Mouse (Mus musculus): ENCODE results near the gene Abr.

The Abr gene

DNA sequence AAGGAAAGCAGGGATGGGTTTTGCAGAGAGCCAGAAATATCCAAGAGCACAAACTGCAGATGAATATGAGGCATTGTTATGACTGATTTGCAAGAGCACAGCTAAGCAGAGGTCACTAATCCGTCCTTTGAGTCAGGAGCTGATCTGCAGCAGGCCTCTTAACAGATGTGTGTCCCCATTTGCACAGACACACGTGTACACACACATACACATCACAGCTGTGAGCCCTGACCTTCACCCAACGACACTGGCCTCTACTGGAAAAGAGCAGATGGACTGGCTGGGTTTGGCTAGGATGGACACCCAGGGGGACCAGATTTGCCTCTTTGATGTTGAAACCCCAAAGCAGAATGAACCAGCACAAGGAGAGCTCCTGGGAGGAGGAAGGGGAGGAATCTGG is 52.7 kb downstream of the Abr start:
- no peak for DNase-seq (ENCODE audit: low spot score)

DNA sequence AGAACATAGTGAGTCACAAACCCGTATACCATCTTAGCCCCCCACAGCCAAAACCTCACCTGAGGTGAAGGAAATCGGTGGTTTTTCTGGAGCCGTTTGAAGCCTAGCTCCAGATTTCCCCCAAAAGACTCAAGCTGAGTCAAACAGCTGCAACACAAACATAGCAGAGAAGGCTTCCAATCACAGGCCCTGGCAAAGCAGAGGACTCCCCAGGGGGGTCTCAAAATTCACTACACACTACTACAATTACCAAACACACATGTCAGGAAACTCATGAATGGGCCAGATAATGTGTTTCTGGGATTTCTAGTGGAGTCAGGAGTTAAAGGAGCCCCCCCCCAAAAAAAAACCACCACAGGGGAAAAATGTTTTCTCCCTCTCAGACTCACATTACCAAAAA is 56.0 kb downstream of the Abr start:
- no peak for DNase-seq (ENCODE audit: low spot score)

DNA sequence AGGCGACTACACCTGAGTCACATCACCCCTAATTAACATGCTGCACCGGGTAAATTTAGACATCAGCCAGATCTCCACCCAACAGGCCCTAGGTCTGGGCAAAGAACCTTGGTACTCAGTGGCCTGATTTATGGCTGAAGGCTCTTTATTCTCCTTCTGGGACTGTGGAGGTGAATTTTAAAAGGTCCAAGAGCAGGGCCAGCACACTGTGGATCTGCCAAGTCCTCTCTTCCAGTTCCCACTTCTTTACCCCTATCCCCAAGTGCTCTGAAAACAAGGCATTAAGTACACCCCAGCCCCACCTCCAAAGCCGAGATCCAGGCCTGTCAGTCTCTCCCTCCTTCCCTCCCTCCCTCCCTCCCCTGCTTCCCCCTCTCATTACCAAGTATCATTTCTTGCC is 59.5 kb downstream of the Abr start:
- DNase-seq (ENCODE audit: low spot score) = no peak

DNA sequence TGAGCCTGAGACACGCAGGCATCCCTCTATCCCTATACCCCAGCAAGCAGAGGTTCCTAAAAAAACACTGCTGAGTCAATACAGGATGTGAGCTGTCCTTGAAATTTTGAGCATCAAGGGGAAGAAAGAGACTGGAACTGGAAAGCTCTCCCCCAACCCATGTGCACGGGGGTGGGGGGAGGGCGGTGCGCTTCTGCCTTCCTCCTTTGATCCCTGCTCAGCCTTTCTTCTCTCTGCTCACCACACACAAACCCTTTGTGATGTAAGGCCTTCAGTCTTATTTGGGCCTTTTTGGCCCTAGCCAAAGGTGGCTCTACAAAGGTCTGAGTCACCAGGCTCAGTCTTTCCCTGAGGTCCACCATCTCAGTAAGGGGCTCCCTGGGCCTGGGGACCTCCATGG is 59.9 kb downstream of the Abr start:
- no peak for DNase-seq (ENCODE audit: low spot score)

DNA sequence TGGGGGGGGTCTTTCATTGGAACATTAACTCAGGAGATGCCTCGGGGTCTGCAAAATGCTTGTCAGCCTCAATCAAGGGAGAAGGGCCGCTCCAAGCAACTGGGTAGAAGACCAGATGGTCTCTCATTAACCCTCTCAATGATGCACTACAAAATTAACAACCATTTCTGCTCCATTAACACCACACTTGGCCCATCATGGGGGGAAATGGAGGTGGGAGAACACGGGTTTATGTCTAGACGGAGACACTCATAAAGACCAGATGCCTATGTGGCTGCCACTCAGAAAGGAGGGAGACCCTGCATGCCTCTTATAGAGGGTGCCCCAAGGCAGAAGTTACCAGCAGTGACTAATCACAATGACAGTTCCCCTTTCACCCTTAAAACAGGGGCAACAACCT is 64.3 kb downstream of the Abr start:
- DNase-seq (ENCODE audit: low spot score) = no peak

DNA sequence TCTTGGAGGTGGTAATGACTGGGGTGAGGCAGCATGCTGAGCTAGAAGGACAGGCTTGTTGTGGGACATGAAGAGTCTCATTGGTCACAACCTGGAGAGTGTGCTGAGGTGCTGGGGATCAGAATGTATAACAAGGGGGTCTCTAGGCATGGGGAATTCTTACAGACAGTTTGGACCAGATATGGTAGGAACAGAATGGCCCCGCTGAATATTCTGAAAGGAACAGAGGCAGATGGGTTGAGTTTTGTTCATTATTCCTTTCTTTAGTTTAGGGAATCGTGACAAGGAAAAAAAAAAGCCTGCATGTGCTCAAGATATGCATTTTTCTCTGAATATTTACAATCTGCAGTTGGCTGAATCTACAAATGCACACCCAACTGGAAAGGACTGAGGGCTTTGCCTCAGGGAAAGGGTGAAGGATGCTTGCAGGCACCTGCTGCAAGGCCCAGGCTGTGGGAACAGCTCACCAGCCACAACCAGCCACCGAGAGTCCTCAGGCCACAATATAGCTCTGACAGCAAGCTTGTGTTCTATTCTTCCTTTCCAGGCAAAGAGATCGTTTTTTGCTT is 73.9 kb downstream of the Abr start:
- DNase-seq (ENCODE audit: low spot score) = no peak

DNA sequence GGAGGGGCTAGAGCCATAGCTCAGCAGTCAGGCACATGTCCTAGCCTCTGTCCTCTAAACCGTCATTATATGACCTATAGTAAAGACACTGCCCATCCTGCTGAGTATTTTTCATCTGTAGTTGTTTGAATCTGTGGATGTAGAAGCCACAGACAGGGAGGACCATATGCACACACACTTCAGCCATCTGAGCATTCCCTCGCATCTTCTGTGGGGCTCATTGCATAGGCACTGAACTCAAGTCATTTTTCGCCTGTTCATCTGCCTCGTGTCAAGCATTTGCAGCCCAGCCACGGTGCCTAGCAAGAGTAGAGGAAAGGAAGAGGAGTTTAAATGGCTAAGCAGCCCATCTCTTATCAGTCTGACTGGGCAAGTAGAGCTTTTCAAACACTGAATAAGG is 74.7 kb downstream of the Abr start:
- DNase-seq (ENCODE audit: low spot score) = no peak

DNA sequence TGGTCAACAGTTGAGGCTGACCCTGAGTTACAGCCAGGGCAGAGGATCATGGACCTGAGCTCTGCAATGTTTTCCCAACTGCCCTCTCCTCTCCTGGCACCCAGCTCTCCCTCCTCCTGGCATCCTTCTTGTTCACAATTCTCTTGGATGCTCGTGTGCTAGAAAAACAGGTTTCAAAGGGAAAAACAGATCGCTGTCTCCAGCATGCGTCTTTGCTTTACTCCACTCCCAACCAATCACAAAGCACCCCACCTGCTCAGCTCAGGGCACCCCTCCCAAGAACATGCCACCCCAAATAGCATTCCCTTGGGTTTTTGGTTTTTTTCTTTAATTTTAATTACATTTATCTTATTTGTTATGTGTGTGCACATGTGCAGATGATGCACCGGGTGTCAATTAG is 75.7 kb downstream of the Abr start:
- no peak for DNase-seq (ENCODE audit: low spot score)

DNA sequence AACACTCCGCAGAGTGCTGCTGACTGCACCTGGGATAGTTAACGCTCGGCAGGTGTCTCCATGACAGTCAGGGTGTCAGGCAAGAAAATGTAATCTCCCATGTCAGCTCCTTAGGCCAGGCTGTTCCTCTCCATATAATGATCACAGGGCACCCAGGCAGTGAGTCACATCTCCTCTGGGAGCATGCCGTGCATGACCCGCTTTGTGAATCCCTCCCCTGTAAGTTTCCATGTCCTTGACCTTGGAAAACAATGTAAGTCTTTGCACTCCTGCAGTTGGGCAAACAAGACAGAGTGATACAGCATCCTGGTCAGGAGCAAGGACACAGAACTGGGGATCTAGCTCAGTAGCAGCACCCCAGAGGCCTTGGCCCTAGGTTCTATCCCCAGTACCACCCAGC is 78.8 kb downstream of the Abr start:
- no peak for DNase-seq (ENCODE audit: low spot score)

DNA sequence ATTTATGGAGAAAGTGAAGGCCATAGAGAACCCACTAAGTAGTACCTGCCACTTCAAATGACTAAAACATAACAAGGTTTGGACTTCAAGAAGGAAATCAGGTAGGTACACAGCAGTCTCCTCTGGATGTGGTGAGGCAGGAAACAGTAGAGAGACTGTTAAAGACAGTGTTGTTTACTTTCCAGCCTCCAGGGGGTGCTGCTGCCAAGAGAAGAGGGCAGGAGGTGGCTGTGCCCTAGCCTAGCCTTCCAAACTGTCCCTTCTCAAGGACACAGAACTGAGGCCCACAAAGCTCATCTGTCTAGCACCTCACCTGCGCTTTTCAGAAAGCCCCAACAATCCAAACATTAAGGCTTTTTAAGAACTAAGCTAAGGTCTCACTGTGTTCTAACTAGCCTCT is 81.1 kb downstream of the Abr start:
- DNase-seq (ENCODE audit: low spot score) = peak; percentile 38

DNA sequence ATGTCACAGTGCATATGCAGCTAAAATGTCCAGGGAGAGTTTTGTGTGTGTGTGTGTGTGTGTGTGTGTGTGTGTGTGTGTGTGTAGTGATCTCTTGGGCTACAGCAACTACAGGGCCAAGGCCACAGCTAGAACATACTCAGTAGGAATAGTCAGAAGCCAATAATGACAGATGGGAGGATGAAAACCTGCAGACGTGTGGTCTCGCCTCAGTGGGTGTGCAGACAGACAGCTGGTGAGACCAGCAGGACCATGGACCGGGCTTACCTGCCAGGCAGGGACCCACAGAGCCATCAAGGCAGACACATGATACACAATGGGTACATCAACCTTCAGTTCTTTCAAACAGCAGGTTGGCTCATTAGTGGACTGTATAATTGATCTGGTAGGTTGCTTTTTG is 84.7 kb downstream of the Abr start:
- DNase-seq (ENCODE audit: low spot score) = no peak

DNA sequence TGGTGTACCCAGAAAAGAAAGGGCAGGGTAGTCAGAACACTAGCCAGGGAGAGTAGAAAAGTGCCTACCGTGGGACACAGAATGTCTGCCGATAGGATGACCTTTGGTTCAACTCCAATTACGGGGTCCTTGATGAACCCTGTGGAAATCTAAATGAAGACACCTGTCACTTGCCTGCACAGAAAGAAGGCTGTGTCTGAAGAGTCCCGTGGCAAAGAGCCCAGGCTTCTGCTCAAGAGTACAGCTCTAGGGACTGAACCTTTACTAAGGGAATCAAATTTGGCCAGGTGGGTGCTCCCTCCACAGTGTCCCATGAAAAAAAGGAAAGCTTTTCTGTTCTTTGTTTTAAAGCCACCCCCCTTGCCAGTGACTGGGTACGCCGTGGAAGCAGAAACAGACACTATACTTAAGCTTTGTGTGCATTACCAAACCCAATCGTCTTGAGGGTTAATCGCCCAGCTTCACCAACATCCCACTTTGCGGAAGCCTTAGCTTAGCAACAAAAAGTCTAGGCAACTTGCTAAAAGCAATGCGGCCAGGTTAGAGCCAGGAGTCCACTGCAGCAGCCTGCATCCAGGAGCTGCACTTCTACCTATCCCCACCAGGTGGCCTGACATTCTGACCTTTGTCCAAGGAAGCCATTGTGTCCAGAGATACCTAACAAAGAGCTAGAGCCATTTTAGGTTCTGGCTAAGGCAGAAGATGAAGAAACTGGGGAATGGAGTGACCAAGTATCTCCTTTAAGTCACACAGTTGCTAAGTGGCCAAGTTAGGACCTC is 85.3 kb downstream of the Abr start:
- DNase-seq (ENCODE audit: low spot score) = no peak

DNA sequence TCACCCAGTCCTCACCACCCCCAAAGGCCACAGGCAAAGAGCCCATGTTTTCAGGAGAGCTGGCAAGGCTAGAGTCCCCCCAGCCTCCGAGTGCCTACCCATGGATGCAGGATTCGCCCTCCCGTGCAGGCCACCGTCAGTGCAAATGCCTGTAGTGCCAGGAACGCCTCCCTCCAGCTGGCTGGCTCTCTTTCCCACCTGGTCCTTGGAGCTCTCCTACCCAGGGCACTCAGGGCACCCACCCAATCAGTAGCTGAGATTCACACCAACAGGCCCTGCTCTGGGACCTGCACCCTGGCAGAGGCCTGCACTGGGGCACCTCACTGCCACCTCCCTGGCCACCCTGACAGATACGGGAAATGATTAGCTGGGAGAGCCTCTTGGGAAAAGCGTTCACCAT is 90.1 kb downstream of the Abr start:
- DNase-seq (ENCODE audit: low spot score) = no peak

DNA sequence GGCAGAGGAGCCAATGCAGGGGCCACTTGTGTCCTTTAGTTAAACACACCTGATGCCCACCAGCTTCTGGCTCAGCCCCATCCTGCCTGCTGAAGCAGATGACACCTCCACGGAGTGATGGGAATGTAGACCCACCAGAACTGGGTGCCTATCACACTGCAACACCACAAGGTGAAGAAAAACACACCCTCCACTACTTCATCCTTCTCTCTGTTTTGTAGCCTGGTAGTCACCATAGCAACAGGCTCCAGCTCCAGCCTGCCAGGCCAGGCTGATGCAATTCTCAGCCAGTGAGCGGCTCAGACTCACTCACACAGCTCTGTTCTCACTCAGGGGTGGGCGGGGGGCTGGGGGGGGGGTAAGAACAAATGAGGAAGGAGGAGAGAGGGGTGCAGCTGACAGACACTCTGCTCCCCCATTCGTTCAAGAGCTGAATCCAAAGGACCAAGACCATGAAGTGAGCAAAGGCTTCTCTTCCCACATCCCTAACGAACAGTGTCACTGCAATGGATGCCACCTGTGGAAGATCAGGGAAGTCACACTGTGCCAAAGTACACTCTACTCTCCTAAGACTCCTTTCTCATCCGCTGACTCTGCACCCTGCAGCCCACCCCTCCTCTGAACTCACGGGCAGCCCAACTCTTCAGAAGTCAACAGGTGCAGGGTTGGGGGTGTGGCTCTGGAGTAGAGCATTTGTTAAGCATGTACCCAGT is 91.0 kb downstream of the Abr start:
- DNase-seq (ENCODE audit: low spot score) = no peak

DNA sequence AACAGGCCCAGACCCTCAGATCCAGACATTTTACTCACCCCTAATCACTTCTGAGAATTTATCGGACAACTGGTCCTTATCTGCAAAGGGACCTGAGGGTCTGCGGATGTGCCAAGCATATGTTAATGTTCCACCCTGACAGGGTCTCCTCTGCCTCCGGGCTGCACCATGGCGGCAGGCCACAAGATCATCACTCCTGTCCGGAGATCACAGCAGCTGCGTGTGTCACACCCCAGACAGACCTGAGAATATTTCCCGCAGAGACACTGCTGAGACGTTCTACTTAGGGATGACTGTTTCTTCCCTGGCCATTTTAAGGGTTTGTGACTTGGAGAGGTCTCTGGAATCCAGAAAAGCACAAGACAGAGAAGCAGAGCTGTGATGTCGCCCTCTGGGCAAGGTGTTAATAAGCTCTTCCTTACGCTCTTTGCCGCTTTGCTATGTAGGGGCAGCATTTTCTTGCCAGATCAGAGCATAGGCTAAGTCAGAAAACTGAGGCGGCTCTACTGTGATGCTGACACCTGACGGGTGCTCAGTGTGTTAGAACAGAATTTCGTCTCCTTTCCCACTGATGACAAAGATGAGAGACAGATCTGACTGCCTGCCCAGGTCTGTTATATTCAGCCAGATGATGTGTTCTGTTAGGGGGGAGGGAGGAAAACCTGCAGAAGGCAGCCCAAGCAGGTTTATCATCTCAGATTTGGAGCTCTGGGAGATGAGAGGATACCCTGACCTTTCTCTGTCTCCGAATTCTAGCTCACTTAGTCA is 91.8 kb downstream of the Abr start:
- DNase-seq (ENCODE audit: low spot score) = no peak

DNA sequence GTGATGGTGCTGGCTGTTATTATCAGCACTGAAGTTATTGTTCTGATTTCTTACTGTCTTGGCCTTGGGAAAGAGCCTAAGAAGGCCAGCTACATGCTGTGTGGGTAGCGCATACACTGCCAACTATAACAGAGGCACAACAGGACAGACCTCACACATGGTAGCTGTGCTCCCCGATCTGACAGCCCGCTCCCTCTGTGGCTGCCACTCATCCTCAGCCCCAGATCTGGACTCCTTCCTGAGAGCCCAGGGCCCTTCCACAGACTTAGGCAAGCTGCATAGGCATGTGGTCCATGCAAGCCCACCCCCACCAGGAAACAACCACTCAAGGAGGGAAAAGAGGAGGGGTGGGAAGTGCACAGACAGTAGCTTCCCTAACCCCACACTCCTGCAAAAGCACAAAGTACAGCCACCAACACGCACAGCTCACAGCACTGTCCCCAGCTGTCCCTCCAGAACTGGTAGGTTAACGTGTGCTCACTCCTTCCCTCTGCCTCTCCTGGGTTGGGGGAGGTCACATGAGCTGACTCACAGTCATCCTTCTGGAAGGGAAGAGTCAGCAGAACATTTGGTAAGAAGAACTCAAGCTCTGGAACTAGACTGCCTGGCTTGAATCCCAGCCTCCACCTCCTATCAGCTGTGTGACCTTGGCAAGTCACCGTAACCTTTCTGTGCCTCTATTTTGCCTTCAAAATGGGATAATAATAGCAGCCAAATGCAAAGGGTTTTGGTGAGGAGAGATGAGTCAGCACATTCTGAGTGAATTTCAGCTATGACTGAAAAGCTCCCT is 92.6 kb downstream of the Abr start:
- DNase-seq (ENCODE audit: low spot score) = no peak

DNA sequence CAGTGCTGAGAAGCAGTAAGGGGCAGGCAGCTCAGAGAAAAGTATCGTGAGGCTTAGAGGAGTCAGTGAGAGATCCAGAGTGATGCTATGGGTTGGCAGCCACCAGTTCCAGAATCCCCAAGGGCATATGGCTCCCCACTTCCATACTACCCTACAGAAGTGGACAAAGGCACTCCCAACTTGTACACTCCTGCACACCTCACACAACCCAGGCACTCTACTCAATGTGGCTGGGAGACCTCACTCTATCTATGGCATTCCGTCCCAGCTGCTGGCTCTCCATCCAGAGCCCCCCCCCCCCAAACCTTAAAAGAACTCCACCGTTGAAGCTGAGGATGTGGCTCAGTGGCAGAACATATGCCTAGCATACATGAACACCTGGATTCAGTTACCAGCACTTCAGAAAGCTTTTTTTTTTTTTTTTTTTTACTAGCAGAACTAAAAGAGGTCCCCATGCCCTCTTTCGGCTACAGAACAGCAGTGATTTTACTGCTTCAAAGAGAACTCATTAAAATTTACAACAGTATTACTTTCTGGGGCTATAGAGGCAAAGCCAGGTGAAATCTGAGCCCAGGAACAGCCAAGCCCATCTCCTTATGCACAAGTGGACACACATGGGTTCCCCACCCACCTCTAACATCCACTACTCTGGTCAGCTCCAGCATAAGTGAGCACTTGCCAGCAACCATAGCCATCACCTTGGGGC is 96.3 kb downstream of the Abr start:
- no peak for DNase-seq (ENCODE audit: low spot score)

DNA sequence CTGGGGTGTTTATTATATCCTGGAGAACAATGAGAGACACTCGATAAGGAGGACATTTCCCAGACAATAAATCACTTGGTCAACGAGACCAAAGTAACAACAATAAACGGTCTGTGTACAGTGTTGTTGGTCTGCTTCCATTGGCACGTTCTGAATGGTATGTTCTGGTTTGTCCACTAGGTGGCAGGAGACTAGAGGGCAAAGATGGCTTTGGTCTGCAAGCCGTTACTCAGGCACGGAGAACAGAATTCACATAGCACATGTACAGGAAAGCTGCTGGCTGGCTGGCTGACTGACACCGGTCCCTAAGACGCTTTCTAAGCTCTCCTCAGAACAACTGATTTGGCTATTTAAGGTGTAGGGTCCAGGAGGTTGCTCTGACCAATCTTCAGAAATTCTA is 97.2 kb downstream of the Abr start:
- no peak for DNase-seq (ENCODE audit: low spot score)

DNA sequence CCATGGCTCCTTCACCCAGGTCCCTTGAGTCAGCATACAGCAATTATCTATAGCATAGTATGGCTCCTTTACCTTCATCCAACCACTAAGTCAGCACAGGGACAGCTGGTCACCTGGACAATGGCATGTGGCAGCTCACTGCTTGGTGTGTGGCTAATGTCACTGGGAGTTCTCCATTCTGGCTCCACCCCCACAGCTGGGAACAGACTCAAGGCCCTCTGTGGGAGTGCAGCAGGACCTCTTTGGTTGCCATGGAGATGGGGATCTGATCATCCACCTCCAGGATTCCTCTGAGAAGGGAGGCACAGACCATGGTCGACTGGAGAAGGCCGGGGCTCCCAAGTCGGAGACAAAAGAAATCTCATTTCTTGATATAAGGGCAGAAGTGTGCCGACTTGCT is 98.8 kb downstream of the Abr start:
- DNase-seq (ENCODE audit: low spot score) = no peak

DNA sequence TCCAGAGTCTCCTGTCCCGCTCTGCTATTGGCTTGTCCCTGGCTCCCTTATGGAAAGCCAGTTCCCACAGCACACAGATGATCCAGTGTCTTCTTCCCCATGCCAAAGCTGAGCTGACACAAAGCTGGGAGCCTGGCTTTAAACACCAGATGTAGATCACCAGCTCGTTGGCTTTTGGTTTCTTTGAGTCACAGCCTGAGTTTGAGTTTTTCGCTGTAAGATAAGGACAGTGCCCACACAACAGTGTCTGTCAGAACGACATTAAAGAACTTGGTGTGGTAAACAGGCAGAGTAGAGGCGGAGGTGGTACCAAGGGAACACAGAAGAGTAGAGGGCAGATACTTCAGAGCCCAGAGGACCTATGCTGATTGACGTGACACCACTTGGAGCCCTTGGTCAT is 101.2 kb downstream of the Abr start:
- DNase-seq (ENCODE audit: low spot score) = no peak

DNA sequence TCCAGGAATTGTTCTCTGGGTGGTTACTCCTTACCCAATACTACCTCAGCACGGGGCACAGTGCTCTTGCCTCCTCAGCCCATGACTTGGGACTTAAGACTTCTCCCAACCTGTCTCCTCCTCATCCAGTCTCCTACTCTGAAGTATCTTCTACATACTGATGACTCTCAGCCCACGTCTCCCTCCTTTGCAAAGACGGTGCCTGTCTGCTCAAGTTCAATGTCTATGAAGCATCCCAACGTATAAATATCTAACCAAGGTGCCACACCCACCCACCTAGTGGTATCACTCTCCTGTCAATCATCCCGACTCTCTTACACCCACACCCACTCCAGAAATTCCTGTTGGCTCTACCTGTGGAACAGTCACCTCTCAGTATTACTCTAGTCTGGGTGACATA is 103.5 kb downstream of the Abr start:
- DNase-seq (ENCODE audit: low spot score) = no peak

Data from ovary, postnatal 10 days (tissue).